Mouse (Mus musculus) monocyte, adult 2 months (primary cell): ENCODE results near the gene Slc25a3.

Experiments used
- DNase-seq, 2 experiments: peaks; one replicate each; pipeline ENCODE4 v3.0.0; 2022; ENCODE audit warnings: low spot score in 2 of 2, low read depth in 1 of 2

Gene Slc25a3

DNA sequence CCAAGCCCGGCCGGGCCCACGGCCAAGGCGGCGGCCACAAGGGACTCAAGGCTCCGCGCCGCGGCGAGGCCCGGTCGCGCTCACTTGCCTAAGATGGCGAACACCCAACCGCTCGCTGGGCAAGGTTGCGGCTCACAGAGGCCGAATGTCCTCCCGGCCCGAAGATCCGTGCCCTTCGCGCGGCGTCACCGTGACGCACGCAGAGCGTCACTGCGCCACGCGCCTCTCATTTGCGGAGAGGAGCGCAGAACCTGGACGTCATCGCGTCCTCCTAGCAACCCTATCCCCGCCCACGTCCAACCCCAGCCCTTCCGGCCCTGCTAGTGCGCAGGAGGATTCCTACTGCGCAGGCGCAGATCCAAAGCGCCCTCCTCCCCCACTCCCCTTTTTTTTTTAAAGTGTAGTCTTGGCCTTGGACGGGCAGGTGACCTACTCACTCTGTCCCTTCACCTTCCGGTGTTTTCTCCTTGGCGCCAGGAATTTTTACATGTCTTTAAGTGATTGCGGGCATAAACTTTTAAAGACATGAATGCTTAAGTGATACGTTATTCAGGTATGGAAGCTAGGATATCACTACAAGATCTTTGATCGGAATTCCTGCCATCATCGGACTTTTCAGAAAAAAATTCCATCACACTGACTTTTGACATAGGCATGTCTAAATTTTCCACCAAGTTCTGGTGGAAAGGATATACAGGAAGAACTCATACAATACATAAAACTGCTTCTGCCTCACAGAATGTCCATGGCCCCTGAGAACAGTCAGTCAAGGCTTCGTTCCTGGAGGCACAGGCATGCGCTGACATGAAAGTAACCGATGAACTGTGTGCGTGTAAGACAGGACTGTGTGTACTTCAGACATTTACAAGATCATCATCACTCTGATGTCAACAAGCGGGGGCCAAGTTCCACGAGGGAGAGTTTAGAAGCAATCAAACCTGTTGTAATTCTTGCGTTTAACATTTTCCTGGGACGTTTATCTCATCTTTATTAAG is at the start of gene Slc25a3:
Gene Slc25a3 (minus strand): TSS at position 232 of the 995 bp plus-strand sequence.
- peak; percentile 93 to 97 for DNase-seq

GRCm38 (mm10) chr10:91172329-91173100 is 48.7 kb upstream of the Slc25a3 start:
- DNase-seq = no peak

GRCm38 (mm10) chr10:91171455-91172328 is 47.8 kb upstream of the Slc25a3 start:
- DNase-seq = peak; percentile 69 to 87

- no peak for DNase-seq
Measured at GRCm38 (mm10) chr10:91171041-91171440, 47.2 kb upstream of the Slc25a3 start.

- peak; percentile 70 to 78 for DNase-seq
Measured at GRCm38 (mm10) chr10:91170143-91170941, 46.5 kb upstream of the Slc25a3 start.

GRCm38 (mm10) chr10:91169414-91170065 is 45.7 kb upstream of the Slc25a3 start:
- DNase-seq = no peak

DNA sequence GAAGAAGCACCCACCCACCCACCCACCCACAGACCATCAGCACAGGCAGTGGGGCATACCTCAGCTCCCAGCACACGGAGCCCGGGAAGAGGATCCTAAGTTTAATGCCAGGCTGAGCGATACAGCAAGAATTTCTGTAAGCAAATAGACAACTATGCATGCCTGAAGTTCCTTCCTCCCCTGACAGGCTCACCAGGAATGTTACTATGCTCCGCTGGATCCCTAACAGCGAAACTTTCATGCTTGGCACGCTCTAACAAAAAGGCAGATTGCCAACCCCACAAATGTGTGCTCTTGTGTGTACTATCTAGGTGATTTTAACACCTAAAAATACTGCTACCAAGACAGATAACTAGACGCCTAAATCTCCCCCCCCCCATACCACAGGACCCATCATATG is 43.5 kb upstream of the Slc25a3 start:
- DNase-seq = no peak

DNA sequence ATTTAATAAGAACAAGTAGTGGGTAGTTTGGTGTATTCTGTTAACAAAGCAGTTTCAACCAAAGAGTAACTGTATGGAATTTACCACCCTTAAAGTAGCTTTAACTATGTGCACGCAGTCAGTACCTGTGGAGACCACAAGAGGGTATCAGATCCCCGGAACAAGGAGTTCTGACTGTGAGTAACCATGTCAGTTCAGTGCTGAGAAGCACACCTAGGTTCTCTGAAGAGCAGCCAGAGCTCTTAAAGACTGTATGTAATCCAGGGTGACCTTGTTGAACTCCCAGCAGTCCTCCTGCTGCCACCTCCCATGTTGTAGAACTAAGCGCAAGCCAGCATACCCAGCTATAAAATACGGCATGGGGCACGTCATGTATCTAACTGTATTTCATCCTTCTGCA is 43.0 kb upstream of the Slc25a3 start:
- no peak for DNase-seq

DNA sequence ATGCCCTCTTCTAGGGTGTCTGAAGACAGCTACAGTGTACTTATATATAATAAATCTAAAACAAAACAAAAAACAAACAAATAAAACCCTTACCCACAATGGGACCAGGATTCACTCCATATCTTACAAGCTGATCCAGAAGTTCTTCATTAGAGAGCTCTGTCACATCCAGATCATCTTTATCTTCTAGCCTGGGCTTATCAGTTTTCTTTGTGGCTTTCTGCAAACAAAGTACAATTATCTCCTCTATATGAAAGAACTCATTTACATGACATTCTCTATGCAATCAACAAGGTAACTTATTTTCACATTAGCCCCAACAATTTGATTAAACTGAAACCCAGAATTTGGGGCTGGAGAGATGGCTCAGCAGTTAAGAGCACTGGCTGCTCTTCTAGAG is 42.0 kb upstream of the Slc25a3 start:
- no peak for DNase-seq

DNA sequence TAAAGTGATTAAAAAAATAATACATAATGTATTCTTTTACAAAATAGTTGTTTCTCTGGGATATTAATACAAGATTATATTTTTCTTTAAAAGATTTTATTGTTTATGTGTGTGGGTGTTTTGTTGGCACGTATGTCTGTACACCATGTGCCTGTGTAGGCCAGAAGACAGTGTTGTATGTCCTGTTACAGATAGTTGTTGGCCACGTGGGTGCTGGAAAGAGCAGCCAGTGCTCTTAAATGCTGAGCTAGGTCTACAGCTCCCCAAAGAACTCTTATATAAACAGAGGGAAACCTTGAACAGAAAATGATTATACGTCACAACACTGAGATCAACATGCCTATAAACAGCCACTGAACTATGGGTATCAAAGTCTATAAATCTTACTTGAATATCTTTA is 40.6 kb upstream of the Slc25a3 start:
- no peak for DNase-seq

GRCm38 (mm10) chr10:91162511-91163163 is 38.8 kb upstream of the Slc25a3 start:
- no peak for DNase-seq

DNA sequence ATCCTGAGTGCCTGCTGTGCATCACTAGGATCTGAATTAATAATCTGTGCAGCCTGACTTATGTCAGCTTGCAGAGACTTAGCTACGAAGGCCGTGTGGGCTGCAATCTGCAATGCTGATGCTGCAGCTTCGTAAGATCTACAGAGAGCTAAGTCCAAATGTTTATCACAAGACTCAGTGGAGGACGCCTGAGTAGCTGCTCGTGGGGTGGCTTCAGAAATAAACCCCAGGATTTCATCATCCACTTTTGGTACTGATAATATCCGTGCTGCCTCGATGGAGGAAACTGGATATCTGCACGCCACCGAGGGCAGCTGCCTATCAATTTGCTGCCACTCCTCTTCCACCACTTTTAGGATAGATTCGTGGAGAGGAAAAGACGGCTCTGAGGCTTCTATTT is 38.2 kb upstream of the Slc25a3 start:
- no peak for DNase-seq

- DNase-seq = no peak
Measured at GRCm38 (mm10) chr10:91161006-91161405, 37.1 kb upstream of the Slc25a3 start.

DNA sequence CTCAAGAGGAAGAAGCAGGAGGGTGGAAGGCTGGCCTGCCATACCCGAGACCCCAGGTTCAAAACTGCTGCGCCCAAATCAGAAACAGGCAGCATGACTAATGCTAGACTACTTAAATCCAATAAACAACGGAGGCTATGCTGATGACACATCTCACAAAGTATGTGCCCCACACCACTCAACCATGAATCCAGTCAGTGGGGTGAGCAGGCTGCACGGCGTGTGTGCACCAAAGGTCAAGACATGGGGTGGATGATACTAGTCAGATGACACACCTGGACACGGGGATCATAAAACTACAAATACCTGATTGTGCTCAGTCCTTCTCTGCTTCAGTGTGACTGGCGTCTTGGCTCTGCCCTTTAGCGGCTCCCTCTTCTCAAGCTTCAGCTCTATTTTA is 34.6 kb upstream of the Slc25a3 start:
- no peak for DNase-seq

DNA sequence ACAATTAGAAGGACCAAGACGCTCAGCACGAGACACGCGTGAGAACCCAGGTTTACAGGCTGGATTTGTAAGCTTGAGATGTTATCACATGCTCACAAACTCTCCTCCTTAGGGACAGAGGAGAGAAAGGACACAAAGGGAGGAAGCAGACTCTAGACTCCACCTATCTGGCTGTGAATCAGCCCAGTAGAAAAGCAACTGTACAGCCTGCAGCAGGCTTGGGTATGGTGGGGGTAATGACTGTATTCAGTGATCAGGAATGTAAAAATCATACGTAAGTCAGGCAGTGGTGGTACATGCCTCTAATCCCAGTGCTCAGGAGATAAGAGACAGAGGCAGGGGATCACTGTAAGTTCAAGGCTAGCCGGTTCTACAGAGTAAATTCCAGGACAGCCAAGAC is 32.5 kb upstream of the Slc25a3 start:
- DNase-seq = no peak

DNA sequence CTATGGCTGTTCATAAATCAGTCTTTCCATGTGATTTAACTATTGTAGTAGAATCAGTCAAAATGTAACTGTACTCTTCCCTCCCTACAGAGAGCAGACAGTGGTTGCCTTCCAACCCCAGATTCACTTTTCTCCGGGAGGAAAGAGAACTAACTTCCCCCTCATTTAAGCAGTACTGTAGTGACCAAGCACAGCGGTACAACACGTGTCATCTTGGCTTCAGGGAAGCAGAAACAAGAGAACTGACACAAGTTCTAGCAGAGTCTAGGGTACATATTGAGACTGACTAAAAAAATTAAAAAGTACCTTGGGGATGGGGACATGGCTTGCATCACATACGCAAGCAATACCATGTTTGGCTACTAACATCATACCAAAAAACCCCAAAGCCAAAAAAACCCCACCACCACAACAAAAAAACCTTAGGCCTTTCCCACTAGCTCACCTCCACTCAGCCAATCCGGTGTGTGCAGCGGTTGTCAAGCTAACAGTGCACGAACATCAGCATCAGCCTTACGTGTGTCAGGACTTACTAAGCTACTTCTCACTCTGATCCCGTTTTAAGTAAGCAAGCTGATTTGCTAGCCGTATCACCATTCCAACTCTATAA is 30.1 kb upstream of the Slc25a3 start:
- no peak for DNase-seq

- no peak for DNase-seq
Measured at GRCm38 (mm10) chr10:91145413-91145812, 21.6 kb upstream of the Slc25a3 start.

- DNase-seq = no peak
Measured at GRCm38 (mm10) chr10:91143313-91144230, 19.7 kb upstream of the Slc25a3 start.
